Mouse (Mus musculus) thymus, adult 2 months (tissue): ENCODE data around the gene Arhgef39. TPM values are rescaled to one million over a fixed set of nuclear protein-coding genes. Genes with fewer than 3 reads are reported as not detected.

Experiments used
- DNase-seq: peaks from one replicate; pipeline ENCODE4 v3.0.0; 2021
- H3K27ac ChIP-seq: fragments of 200-500 bp; 2 replicates; pipeline ENCODE4 v1.5.1; 2012; ENCODE audit warnings: low read length, control low read depth; ENCODE audit not compliant: control insufficient read depth, insufficient read depth
- H3K27me3 ChIP-seq: fragments of 200-500 bp; 2 replicates; pipeline ENCODE4 v1.6.1; 2012; ENCODE audit warnings: mild to moderate bottlenecking, low read length, moderate library complexity, mixed read lengths; ENCODE audit not compliant: control insufficient read depth, insufficient read depth
- H3K36me3 ChIP-seq: fragments of 200-500 bp; 2 replicates; pipeline ENCODE4 v1.6.1; 2012; ENCODE audit warnings: mild to moderate bottlenecking, low read length, moderate library complexity; ENCODE audit not compliant: control insufficient read depth, insufficient read depth
- H3K4me1 ChIP-seq: fragments of 200-500 bp; replicated peaks from 2 replicates; pipeline ENCODE4 v1.6.1; 2012; ENCODE audit warnings: low read length; ENCODE audit not compliant: control insufficient read depth, insufficient read depth
- H3K4me3 ChIP-seq: fragments of 200-500 bp; 2 replicates; pipeline ENCODE4 v1.5.1; 2012; ENCODE audit warnings: mild to moderate bottlenecking, low read length, control low read depth, moderate library complexity; ENCODE audit not compliant: control insufficient read depth, insufficient read depth
- CTCF ChIP-seq: fragments of 200-500 bp; IDR thresholded peaks from 2 replicates; pipeline ENCODE4 v1.5.1; 2012; ENCODE audit warnings: mild to moderate bottlenecking, control low read depth, low read length, moderate library complexity, borderline replicate concordance; ENCODE audit not compliant: control insufficient read depth, poor library complexity, insufficient read depth; ENCODE audit errors: extremely low read depth
- POLR2A ChIP-seq: fragments of 200-500 bp; IDR thresholded peaks from 2 replicates; pipeline ENCODE4 v1.6.1; 2012; ENCODE audit warnings: mild to moderate bottlenecking, low read length, control low read depth, moderate library complexity; ENCODE audit not compliant: control insufficient read depth, poor library complexity, insufficient read depth; ENCODE audit errors: extremely low read depth
- WGBS: fragments of 180-500 bp; shearing (Covaris S2); methylation state at CpG from one replicate; pipeline ENCODE4 v1.1.7; 2018; 5-methylcytosine and 5-hydroxymethylcytosine counted together
- polyA plus RNA-seq: library from polyadenylated mRNA; depleted of rRNA; stranded (reverse); fragments of >200 nt; gene quantifications from 2 replicates; pipeline ENCODE4 v1.2.3, GENCODE M21; 2012

The Arhgef39 gene
- polyA plus RNA-seq, 1 experiment = 108 TPM

DNA sequence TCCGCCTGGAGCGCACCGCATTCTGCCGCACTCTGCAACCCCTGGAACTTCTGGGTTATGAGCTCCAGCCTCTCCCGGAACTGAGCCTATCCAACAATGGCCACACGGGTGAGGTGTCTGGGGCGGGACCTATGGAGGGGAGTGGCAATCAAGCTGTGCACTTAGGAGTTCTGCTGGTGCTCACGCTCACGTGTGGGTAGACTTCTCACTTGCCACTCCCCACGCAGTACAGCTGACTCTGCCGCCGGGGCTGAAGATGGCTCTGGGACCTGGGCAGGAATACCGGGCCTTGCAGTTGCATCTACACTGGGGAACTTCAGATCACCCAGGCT lies 9.1 kb upstream of the Arhgef39 start:
- peaks cover 22% of the 10 kb centered on the region for H3K4me1 ChIP-seq
- WGBS = under 1% methylated on average over 13 of the region's 13 CpGs
- peak; percentile 73 for DNase-seq
- peak overlapping the region; percentile 89 for H3K4me3 ChIP-seq
- H3K27ac ChIP-seq = peak overlapping the region; percentile 23; the same call in 1 of the 2 replicates
- no peaks in the 10 kb centered on the region for H3K27me3 ChIP-seq
- peak; percentile 75; the same call in 1 of the 2 replicates for TF ChIP-seq POLR2A
- 0 out of 2 replicates have a peak, but pooled peaks have one; percentile 36 for TF ChIP-seq CTCF
- no peaks in the 10 kb centered on the region for H3K36me3 ChIP-seq

GRCm38 (mm10) chr4:43507938-43508665 lies 8.6 kb upstream of the Arhgef39 start:
- H3K4me3 ChIP-seq = peak overlapping the region; percentile 89
- TF ChIP-seq CTCF (no peak), POLR2A (no peak)
- DNase-seq = no peak

DNA sequence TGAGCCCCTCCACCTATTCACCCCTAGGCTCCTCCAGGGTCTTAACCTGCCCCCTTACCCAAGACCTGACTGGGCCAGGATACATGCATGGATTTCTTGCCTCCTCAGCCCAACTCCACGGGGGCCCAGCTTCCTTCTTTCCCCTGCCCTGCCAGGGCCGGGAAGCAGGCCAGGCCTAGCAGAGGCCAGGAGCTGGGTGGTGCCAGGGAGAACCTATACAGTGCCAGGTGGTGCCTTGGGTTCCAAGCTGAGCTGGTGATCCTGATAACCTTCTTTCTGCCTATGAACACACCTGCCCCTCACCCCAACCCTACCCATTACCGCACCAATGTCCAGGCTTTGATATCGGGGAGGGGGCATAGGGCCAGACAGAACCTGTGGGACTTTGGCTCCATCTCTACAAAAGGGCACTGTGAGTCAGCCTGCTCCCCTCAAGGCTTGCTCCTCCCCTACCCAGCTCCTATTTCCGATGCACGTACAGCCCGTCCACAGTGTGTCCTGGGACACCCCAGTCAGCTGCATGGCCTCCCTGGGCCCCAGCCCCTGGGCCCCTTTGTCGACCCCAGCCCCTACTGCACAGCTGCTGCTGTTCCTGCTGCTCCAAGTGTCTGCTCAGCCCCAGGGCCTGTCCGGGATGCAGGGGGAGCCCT lies 7.2 kb upstream of the Arhgef39 start, which contains the start of gene Car9:
TSS of gene Car9 (plus strand) at position 431 of the 650 bp plus-strand sequence.
- peaks cover 22% of the 10 kb centered on the region for H3K4me1 ChIP-seq
- no peaks in the 10 kb centered on the region for H3K36me3 ChIP-seq
- H3K27ac ChIP-seq = no peak within 1 kb of the TSS
- 96% methylated on average over 9 of the region's 9 CpGs for WGBS
- TF ChIP-seq CTCF (no peak), POLR2A (no peak)
- H3K4me3 ChIP-seq = 0 out of 2 replicates have a peak within 1 kb of the TSS, but pooled peaks have one; percentile 89
- DNase-seq = no peak
- H3K27me3 ChIP-seq = no peaks in the 10 kb centered on the region

More at GRCm38 (mm10) chr4:43507938-43508665, 8.6 kb upstream of the Arhgef39 start:
- peak overlapping the region; percentile 23; the same call in 1 of the 2 replicates for H3K27ac ChIP-seq
- H3K36me3 ChIP-seq = no peaks in the 10 kb centered on the region
- 3% methylated on average over 22 of the region's 22 CpGs for WGBS
- H3K4me1 ChIP-seq = peaks cover 22% of the 10 kb centered on the region
- H3K27me3 ChIP-seq = no peaks in the 10 kb centered on the region

GRCm38 (mm10) chr4:43506074-43506473 lies 6.6 kb upstream of the Arhgef39 start:
- no peak for DNase-seq
- WGBS = 97% methylated on average over 8 of the region's 8 CpGs

GRCm38 (mm10) chr4:43504269-43504668 lies 4.8 kb upstream of the Arhgef39 start:
- Histone ChIP-seq H3K4me1 (peaks cover 21% of the 10 kb centered on the region), H3K36me3 (no peaks in the 10 kb centered on the region)

More at GRCm38 (mm10) chr4:43506074-43506473, 6.6 kb upstream of the Arhgef39 start:
- Histone ChIP-seq H3K4me3 (no peak overlapping the region), H3K4me1 (peaks cover 22% of the 10 kb centered on the region), H3K27me3 (no peaks in the 10 kb centered on the region), H3K36me3 (no peaks in the 10 kb centered on the region), H3K27ac (no peak overlapping the region)
- TF ChIP-seq CTCF (no peak), POLR2A (no peak)

DNA sequence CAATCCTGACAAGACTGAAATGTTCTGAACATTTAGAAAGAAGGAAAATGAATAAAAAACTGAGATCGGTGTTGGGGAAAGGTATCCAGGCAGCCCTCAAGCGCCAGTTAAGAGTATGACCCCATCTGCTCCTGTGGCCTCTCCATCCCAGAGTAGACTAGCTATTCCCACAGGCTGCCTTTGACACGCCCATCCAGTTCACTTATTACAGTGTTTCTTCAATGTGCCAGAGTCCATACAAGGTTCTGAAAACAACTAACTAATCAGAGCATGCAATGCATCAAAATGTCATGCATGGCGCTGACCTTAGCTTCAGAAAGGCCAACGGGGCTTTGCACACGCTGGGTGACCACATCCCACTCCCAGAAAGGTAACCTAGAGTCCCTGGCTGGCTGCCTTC lies 4.0 kb upstream of the Arhgef39 start:
- 92% methylated on average over 6 of the region's 6 CpGs for WGBS
- no peak overlapping the region for H3K27ac ChIP-seq

More at GRCm38 (mm10) chr4:43504269-43504668, 4.8 kb upstream of the Arhgef39 start:
- DNase-seq = no peak
- Histone ChIP-seq H3K4me3 (no peak overlapping the region), H3K27ac (no peak overlapping the region), H3K27me3 (no peaks in the 10 kb centered on the region)
- WGBS = 10% methylated on average over 4 of the region's 4 CpGs
- no peak for TF ChIP-seq CTCF
- TF ChIP-seq POLR2A = no peak

More for the DNA sequence above, 4.0 kb upstream of the Arhgef39 start:
- no peak for DNase-seq
- Histone ChIP-seq H3K36me3 (no peaks in the 10 kb centered on the region), H3K4me1 (peaks cover 22% of the 10 kb centered on the region), H3K4me3 (no peak overlapping the region), H3K27me3 (no peaks in the 10 kb centered on the region)
- no peak for TF ChIP-seq POLR2A
- TF ChIP-seq CTCF = no peak
